Mouse (Mus musculus): ENCODE results near the gene Fcer2a. TPM values are rescaled to one million over a fixed set of nuclear protein-coding genes. Genes with fewer than 3 reads are reported as not detected.

The Fcer2a gene
- polyA plus RNA-seq, 1 experiment from 2014 or later = 0.08 TPM

DNA sequence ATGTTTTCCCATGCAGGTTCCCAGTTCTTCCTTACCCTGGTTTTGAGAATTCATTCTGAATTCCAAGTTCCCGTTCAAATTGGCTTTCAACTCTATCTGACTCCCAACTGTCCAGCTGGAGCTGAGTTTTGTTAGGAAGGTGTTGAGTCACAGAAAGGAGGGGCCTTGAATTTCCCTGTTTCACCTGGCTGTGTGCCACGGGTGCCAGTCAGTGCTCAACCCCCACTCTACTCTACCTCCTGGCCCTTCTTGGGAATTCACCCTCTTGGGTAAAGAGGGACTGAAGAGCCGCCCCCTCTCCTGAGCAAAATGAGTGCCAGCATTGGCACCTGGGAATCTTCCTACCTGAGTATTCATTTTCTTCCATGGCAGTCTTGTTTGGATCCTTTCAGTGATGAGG lies 3.2 kb downstream of the Fcer2a start:
- ATAC-seq = no peak
- H3K9me3 ChIP-seq = no peaks in the 10 kb centered on the region
- 71% methylated on average over 3 of the region's 3 CpGs for WGBS
- H3K27ac ChIP-seq = no peak overlapping the region
- H3K9ac ChIP-seq = no peak overlapping the region
- no peaks in the 10 kb centered on the region for H3K27me3 ChIP-seq (replicated peaks)
- H3K4me3 ChIP-seq (replicated peaks) = no peak overlapping the region
- H3K36me3 ChIP-seq = no peaks in the 10 kb centered on the region
- H3K4me1 ChIP-seq (replicated peaks) = no peaks in the 10 kb centered on the region
- no peak overlapping the region for H3K4me2 ChIP-seq (replicated peaks)

DNA sequence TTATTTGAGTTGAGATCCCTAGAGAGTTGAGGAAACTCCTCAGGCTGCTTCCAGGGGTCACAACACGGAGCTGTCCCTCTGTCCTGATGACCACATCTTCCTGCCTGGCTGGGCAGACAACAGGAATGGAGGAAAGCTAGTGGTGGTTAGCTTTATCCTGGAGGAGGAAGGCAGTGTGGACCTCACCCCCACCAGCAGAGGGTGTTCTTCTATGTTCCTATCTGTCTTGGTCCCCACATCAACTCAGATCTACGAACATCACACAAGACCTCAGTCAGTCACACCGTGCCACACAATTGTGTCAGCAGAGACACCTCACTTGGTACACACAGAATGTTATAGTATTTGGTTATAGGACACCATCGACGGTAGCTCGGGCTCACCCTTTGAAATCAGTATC lies 6.4 kb downstream of the Fcer2a start:
- Histone ChIP-seq H3K4me1 (replicated peaks) (no peaks in the 10 kb centered on the region), H3K36me3 (no peaks in the 10 kb centered on the region), H3K27me3 (replicated peaks) (no peaks in the 10 kb centered on the region), H3K27ac (no peak overlapping the region), H3K4me3 (replicated peaks) (no peak overlapping the region), H3K9ac (no peak overlapping the region), H3K4me2 (replicated peaks) (no peak overlapping the region), H3K9me3 (no peaks in the 10 kb centered on the region)
- WGBS = 71% methylated on average over 6 of the region's 6 CpGs
- ATAC-seq = no peak

DNA sequence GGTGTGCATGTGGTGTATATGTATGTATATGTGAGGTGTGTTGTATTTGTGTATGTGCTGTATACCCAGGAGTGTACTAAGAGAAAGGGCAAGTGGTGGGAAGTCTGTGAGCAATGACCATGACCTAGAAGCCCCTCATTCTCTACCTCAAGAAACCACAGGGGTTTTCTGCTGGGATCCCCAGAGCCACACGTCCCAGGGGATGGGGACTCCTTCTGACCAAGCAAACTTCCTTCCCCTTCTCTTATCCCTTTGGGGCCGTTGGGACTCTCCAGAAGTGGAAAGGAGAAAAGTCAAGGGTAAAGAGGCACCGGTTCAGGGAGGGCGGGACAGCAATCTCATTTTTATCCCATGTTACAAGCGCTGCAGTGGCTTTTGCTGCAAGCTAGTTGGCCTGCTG lies 8.6 kb downstream of the Fcer2a start:
- H3K4me3 ChIP-seq (replicated peaks) = no peak overlapping the region
- H3K9ac ChIP-seq = no peak overlapping the region
- H3K9me3 ChIP-seq = no peaks in the 10 kb centered on the region
- no peaks in the 10 kb centered on the region; the same call in 1 of the 2 replicates for H3K36me3 ChIP-seq
- 67% methylated on average over 5 of the region's 5 CpGs for WGBS
- no peaks in the 10 kb centered on the region for H3K27me3 ChIP-seq (replicated peaks)
- H3K4me1 ChIP-seq (replicated peaks) = no peaks in the 10 kb centered on the region
- no peak for ATAC-seq
- H3K4me2 ChIP-seq (replicated peaks) = no peak overlapping the region
- H3K27ac ChIP-seq = no peak overlapping the region

- Histone ChIP-seq H3K27ac (no peak overlapping the region), H3K4me1 (replicated peaks) (no peaks in the 10 kb centered on the region; the same call in 1 of the 2 replicates), H3K4me2 (replicated peaks) (no peak overlapping the region), H3K9me3 (no peaks in the 10 kb centered on the region), H3K9ac (no peak overlapping the region), H3K4me3 (replicated peaks) (no peak overlapping the region), H3K27me3 (replicated peaks) (no peaks in the 10 kb centered on the region), H3K36me3 (peaks cover 6% of the 10 kb centered on the region)
- no peak for ATAC-seq
Measured at GRCm38 (mm10) chr8:3684530-3684929, 9.4 kb downstream of the Fcer2a start.

DNA sequence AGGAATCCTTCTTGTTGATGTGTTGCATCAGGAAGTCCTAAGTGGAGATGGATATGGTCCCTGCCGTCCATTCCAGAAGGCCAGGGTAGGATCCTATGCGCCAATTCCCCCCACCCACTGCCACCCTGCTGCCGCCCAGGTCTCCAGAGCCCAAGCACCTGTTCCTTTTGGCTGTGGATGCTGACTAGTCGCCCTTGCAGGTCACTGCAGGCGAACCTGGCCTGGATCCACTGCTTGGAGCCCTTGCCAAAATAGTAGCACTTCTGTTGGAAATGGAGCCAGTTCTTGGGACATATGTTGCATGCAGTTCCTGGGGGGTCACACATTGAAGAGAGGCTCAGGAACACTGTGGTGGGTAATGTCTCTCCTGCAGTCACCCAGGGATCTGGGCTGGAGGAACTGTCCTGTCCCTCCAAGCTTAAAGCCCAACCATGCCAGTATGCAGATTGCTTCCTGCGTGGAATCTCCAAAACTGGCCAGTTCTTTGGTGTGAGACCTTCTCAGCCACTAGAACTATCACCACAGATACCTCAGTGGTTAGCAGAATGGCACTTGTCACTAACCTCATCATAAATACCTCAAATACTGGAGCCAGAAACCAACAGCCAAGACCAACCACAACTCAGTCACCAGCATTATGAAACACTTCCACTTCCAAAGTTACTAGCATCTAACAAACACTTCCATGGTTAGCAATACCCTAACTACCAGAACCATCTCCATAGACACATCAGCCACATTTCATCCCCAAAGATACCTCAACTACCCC lies 10.4 kb downstream of the Fcer2a start:
- H3K9me3 ChIP-seq = no peaks in the 10 kb centered on the region
- no peak overlapping the region for H3K4me2 ChIP-seq (replicated peaks)
- no peak overlapping the region for H3K27ac ChIP-seq
- H3K4me3 ChIP-seq (replicated peaks) = no peak overlapping the region
- H3K9ac ChIP-seq = no peak overlapping the region
- ATAC-seq = no peak
- H3K36me3 ChIP-seq = peaks cover 14% of the 10 kb centered on the region
- H3K4me1 ChIP-seq (replicated peaks) = no peaks in the 10 kb centered on the region; the same call in 1 of the 2 replicates
- 79% methylated on average over 6 of the region's 6 CpGs for WGBS
- H3K27me3 ChIP-seq (replicated peaks) = no peaks in the 10 kb centered on the region

DNA sequence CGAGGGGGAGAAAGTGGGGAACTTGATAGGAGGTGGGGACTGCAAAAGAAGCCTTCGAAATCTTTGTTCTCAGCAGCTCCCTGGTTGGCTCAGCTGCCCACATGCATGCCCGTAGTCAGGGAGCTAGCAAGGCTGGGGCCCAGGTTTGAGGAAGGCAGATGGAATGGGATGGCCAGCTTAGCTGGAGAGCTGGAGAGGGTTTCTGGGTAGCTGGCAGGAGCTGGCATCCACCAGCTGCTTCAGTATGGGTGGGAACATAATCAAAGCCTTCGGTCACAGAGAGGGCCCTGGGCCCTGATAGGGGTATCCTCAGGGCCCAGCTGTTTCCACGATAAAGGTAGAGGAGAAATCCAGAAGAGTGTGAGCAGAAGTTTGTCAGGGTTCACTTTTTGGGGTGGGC lies 11.5 kb downstream of the Fcer2a start:
- H3K27ac ChIP-seq = no peak overlapping the region
- no peaks in the 10 kb centered on the region for H3K9me3 ChIP-seq
- no peak for ATAC-seq
- H3K36me3 ChIP-seq = peaks cover 14% of the 10 kb centered on the region
- H3K4me3 ChIP-seq (replicated peaks) = no peak overlapping the region
- no peaks in the 10 kb centered on the region for H3K27me3 ChIP-seq (replicated peaks)
- H3K4me1 ChIP-seq (replicated peaks) = peaks cover 5% of the 10 kb centered on the region
- H3K4me2 ChIP-seq (replicated peaks) = no peak overlapping the region
- H3K9ac ChIP-seq = no peak overlapping the region
- WGBS = 95% methylated on average over 5 of the region's 5 CpGs

- Histone ChIP-seq H3K9me3 (no peaks in the 10 kb centered on the region), H3K4me3 (replicated peaks) (no peak overlapping the region), H3K27ac (no peak overlapping the region), H3K36me3 (peaks cover 14% of the 10 kb centered on the region), H3K4me1 (replicated peaks) (peaks cover 7% of the 10 kb centered on the region), H3K9ac (no peak overlapping the region), H3K4me2 (replicated peaks) (no peak overlapping the region), H3K27me3 (replicated peaks) (no peaks in the 10 kb centered on the region)
- WGBS = 83% methylated on average over 5 of the region's 5 CpGs
- ATAC-seq = no peak
Measured at GRCm38 (mm10) chr8:3679656-3680055, 14.3 kb downstream of the Fcer2a start.

GRCm38 (mm10) chr8:3679236-3679635 lies 14.7 kb downstream of the Fcer2a start:
- Histone ChIP-seq H3K27ac (no peak overlapping the region), H3K9me3 (no peaks in the 10 kb centered on the region), H3K4me2 (replicated peaks) (no peak overlapping the region), H3K27me3 (replicated peaks) (no peaks in the 10 kb centered on the region), H3K36me3 (peaks cover 14% of the 10 kb centered on the region), H3K4me1 (replicated peaks) (peaks cover 7% of the 10 kb centered on the region), H3K9ac (no peak overlapping the region), H3K4me3 (replicated peaks) (no peak overlapping the region)
- 96% methylated on average over 23 of the region's 23 CpGs for WGBS
- no peak for ATAC-seq

DNA sequence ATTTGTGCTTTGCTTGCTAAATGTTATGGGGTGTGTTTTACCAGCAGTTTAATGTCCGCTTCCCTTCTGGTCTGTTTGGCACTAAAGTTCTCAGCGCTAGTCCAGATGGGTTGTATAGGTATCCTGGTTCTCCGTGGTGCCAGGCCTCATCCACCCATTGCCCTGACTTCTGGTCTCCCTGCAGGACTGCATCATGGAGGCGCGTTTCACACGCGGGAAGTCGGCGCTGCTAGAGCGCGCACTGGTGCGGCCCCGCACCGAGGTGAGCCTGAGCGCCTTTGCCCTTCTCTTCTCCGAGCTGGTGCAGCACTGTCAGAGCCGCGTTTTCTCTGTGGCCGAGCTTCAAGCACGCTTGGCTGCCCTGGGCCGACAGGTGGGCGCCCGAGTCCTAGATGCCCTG lies 15.1 kb downstream of the Fcer2a start:
- 98% methylated on average over 22 of the region's 23 CpGs for WGBS
- H3K9ac ChIP-seq = no peak overlapping the region
- H3K27me3 ChIP-seq (replicated peaks) = no peaks in the 10 kb centered on the region
- H3K9me3 ChIP-seq = no peaks in the 10 kb centered on the region
- no peak overlapping the region for H3K27ac ChIP-seq
- no peak for ATAC-seq
- peaks cover 14% of the 10 kb centered on the region for H3K36me3 ChIP-seq
- peaks cover 7% of the 10 kb centered on the region for H3K4me1 ChIP-seq (replicated peaks)
- H3K4me3 ChIP-seq (replicated peaks) = no peak overlapping the region
- no peak overlapping the region for H3K4me2 ChIP-seq (replicated peaks)

DNA sequence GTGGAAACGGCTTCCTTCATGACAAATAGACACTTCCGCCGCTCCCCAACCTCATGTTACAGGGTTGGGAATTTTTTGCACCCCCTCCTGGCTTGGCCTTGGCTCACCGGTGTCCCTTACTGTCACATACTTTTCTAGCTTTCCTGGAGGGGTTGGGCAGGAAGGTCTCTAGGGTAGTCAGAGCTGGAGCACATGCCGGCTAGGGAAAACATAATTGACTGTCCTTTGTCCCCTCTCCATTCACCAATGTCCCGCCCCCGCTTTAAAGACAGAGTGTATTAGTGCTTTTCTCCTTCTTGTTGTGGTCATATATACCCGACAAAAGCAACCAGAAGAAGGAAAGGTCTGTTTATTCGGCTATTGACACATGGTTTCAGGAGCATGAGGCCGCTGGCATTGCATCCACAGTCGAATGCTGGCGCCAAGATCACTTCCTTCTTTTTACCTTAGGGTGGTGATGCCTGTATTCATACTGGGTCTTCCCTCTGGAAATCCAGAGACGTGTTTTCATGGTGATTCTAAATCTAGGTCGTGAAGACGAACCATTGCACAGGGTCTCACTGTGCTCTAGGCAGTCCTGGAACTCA lies 16.9 kb downstream of the Fcer2a start:
- 3% methylated on average over 15 of the region's 15 CpGs for WGBS
- Histone ChIP-seq H3K4me1 (replicated peaks) (peaks cover 7% of the 10 kb centered on the region), H3K36me3 (peaks cover 14% of the 10 kb centered on the region), H3K9me3 (no peaks in the 10 kb centered on the region), H3K4me3 (replicated peaks) (peak overlapping the region; percentile 77), H3K27me3 (replicated peaks) (no peaks in the 10 kb centered on the region), H3K4me2 (replicated peaks) (peak overlapping the region; percentile 75), H3K27ac (peak overlapping the region; percentile 95), H3K9ac (peak overlapping the region; percentile 88)
- peak; percentile 29 for ATAC-seq

GRCm38 (mm10) chr8:3676131-3676992 lies 17.6 kb downstream of the Fcer2a start, which contains the start of gene Trappc5:
Gene Trappc5, plus strand, starts transcription at chr8:3676299.
- H3K4me1 ChIP-seq (replicated peaks) = peaks cover 7% of the 10 kb centered on the region
- peak; percentile 92 for ATAC-seq
- peak within 1 kb of the TSS; percentile 77 for H3K4me3 ChIP-seq (replicated peaks)
- no peaks in the 10 kb centered on the region for H3K27me3 ChIP-seq (replicated peaks)
- H3K9me3 ChIP-seq = no peaks in the 10 kb centered on the region
- peak within 1 kb of the TSS; percentile 75 for H3K4me2 ChIP-seq (replicated peaks)
- H3K9ac ChIP-seq = peak within 1 kb of the TSS; percentile 88
- peak within 1 kb of the TSS; percentile 95 for H3K27ac ChIP-seq
- peaks cover 14% of the 10 kb centered on the region for H3K36me3 ChIP-seq
- 1% methylated on average over 61 of the region's 61 CpGs for WGBS

GRCm38 (mm10) chr8:3674671-3675070 lies 19.3 kb downstream of the Fcer2a start:
- Histone ChIP-seq H3K9me3 (no peaks in the 10 kb centered on the region), H3K27ac (no peak overlapping the region), H3K4me2 (replicated peaks) (no peak overlapping the region), H3K4me1 (replicated peaks) (peaks cover 7% of the 10 kb centered on the region), H3K36me3 (peaks cover 8% of the 10 kb centered on the region), H3K4me3 (replicated peaks) (no peak overlapping the region), H3K27me3 (replicated peaks) (no peaks in the 10 kb centered on the region), H3K9ac (no peak overlapping the region)
- whole genome bisulfite sequencing = 58% methylated on average over 3 of the region's 3 CpGs
- ATAC-seq = no peak

All from intestine, embryonic 15.5 days (tissue).